Mouse (Mus musculus): Measurements from ENCODE around the gene Gpr62. TPM values are rescaled to one million over a fixed set of nuclear protein-coding genes. Genes with fewer than 3 reads are reported as not detected.

Gene Gpr62
- polyA plus RNA-seq, 1 experiment = not detected

- no peak for TF ChIP-seq CTCF (IDR thresholded peaks at IDR 0.05; ENCODE audit: borderline replicate concordance, insufficient read depth, low read length)
- TF ChIP-seq POLR2A (IDR thresholded peaks at IDR 0.05; ENCODE audit: low read depth, low read length) = peak; percentile 35; the same call in 1 of the 2 replicates
- peaks cover 6% of the 10 kb centered on the region for H3K4me1 ChIP-seq (ENCODE audit: control insufficient read depth, insufficient read depth, low read length)
- H3K4me3 ChIP-seq (ENCODE audit: insufficient read depth, low read length) = no peak overlapping the region
- H3K27ac ChIP-seq (ENCODE audit: insufficient read depth, low read length) = no peak overlapping the region
Observed at GRCm38 (mm10) chr9:106469776-106470175, 4.0 kb upstream of the Gpr62 start.

DNA sequence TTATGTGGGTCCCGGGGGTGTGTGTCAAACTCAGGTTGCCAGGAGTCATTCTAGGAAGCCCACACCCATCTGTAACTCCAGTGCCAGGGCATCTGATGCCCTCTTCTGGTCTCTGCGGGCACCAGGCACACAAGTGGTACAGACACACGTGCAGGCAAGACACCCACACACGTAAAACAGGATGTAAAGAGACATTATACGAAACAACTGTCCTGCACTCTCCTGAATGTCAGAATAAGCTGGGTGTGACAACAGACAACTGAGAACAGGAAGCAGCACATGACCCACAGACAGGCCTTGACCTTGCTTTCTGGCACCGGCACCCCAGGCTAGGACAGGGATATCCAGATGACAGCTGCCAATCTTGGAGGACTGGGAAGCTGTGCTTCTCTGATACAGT, 3.6 kb upstream of the Gpr62 start:
- H3K27ac ChIP-seq (ENCODE audit: insufficient read depth, low read length) = no peak overlapping the region
- peaks cover 6% of the 10 kb centered on the region for H3K4me1 ChIP-seq (ENCODE audit: control insufficient read depth, insufficient read depth, low read length)
- no peak overlapping the region for H3K4me3 ChIP-seq (ENCODE audit: insufficient read depth, low read length)
- TF ChIP-seq POLR2A (IDR thresholded peaks at IDR 0.05; ENCODE audit: low read depth, low read length) (peak; percentile 51; the same call in 1 of the 2 replicates), CTCF (IDR thresholded peaks at IDR 0.05; ENCODE audit: borderline replicate concordance, insufficient read depth, low read length) (peak; percentile 30; the same call in 1 of the 2 replicates)

- H3K27ac ChIP-seq (ENCODE audit: insufficient read depth, low read length) = no peak overlapping the region
- no peak overlapping the region for H3K4me3 ChIP-seq (ENCODE audit: insufficient read depth, low read length)
- TF ChIP-seq POLR2A (IDR thresholded peaks at IDR 0.05; ENCODE audit: low read depth, low read length) (no peak), CTCF (IDR thresholded peaks at IDR 0.05; ENCODE audit: borderline replicate concordance, insufficient read depth, low read length) (no peak)
- peaks cover 6% of the 10 kb centered on the region for H3K4me1 ChIP-seq (ENCODE audit: control insufficient read depth, insufficient read depth, low read length)
Observed at GRCm38 (mm10) chr9:106467746-106468145, 2.0 kb upstream of the Gpr62 start.

DNA sequence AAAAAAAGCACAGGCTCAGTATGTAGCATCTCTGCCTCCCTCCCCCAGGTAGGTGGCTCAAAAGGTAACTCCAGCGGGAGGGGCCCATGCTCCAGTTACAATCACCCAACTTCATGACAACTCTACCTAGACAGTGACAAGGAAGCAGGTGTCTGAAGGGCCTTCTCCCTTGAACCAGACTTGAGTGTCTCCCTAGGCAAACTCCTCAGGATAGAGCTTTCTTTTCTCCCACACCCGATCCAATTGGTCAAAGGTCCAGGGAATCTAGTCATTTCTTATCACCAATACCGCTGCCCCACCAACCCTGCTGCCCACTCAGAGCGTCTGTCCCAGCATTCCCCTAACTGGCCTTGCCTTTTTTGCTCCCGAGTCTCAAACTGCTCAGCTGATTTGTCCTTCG, 983 bp upstream of the Gpr62 start:
- no peaks in the 10 kb centered on the region for H3K4me1 ChIP-seq (ENCODE audit: control insufficient read depth, insufficient read depth, low read length)
- TF ChIP-seq POLR2A (IDR thresholded peaks at IDR 0.05; ENCODE audit: low read depth, low read length) (no peak), CTCF (IDR thresholded peaks at IDR 0.05; ENCODE audit: borderline replicate concordance, insufficient read depth, low read length) (no peak)
- H3K4me3 ChIP-seq (ENCODE audit: insufficient read depth, low read length) = no peak overlapping the region
- no peak overlapping the region for H3K27ac ChIP-seq (ENCODE audit: insufficient read depth, low read length)

DNA sequence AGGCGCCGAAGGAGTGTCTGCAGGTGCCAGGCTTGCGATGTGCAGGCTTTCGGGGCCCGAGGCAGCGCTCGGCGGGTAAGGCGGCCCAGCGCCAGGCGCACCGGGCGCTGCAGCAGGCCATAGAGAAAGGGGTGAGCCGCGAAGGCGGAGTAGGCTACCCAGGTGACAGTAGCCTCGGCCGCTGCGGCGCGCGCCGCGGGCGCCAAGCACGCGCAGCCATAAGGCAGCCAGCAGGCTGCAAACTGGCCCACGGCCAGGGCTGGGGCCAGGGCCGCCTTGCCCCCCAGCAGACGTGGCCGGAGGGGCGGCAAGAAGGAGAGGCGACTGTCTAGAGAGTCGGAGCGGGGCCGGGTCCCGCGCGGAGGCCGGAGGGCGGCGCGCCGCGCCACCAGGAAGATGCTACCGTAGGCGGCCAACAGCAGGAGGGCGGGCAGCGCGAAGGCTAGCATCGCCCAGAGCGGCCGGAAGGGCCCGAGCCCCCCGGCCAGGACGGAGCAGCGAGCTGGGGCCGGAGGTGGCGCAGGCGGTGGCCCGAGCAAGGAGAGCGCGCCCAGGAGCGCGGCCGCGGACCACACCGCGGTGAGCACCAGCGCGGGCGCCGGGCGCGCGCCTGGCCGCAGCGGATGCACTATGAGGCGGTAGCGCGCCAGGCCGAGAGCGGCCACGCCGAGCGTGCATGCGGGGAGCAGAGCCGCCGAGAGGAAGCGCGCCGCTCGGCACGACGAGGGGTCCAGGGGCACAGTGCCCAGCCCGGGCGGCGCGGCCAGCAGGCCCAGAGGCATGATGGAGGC, 792 bp downstream of the Gpr62 start:
- no peak overlapping the region for H3K27ac ChIP-seq (ENCODE audit: insufficient read depth, low read length)
- H3K4me1 ChIP-seq (ENCODE audit: control insufficient read depth, insufficient read depth, low read length) = no peaks in the 10 kb centered on the region
- no peak for TF ChIP-seq CTCF (IDR thresholded peaks at IDR 0.05; ENCODE audit: borderline replicate concordance, insufficient read depth, low read length)
- no peak for TF ChIP-seq POLR2A (IDR thresholded peaks at IDR 0.05; ENCODE audit: low read depth, low read length)
- no peak overlapping the region for H3K4me3 ChIP-seq (ENCODE audit: insufficient read depth, low read length)

DNA sequence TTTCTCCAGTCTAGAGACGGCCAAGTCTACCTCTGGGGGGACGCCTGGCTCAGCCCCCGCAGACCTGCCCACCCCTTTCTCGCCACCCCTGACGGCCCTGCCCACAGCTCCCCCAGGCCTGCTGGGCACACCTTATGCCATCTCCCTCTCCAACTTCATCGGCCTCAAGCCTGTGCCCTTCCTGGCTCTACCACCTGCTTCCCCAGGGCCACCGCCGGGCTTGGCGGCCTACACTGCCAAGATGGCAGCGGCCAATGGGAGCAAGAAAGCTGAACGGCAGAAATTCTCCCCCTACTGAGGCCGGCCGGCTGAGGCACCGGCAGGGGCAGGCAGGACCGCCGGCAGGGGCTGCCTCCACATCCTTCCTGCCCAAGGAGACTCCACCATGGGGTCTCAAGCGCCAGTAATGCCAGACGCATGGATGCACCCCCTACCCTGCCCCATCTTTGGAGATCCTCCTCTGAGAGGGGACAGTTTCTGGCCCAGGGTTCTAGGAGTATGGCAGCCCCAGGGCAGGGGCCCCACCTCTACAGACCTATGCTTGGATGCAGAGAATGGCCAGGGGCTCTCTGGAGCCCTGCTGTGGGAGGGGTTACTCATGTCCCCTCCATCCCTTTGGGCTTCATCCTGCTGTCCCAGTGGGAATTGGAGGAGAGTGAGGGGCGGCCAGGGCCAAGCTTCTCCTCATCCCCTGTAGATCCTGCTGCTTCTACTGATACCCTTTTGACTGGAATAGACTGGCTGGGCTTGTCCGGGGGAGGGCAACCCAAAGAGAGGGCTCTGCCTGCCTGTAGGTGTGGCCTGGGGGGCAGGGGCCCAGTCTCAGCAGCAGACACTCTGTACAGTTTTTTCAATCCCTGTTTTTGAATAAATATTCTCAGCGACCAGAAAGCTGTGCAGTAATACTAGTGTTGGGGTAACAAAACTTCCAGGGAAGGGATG, 2.3 kb downstream of the Gpr62 start:
- Histone ChIP-seq H3K27ac (ENCODE audit: insufficient read depth, low read length) (no peak overlapping the region), H3K4me3 (ENCODE audit: insufficient read depth, low read length) (no peak overlapping the region), H3K4me1 (ENCODE audit: control insufficient read depth, insufficient read depth, low read length) (no peaks in the 10 kb centered on the region)
- no peak for TF ChIP-seq CTCF (IDR thresholded peaks at IDR 0.05; ENCODE audit: borderline replicate concordance, insufficient read depth, low read length)
- no peak for TF ChIP-seq POLR2A (IDR thresholded peaks at IDR 0.05; ENCODE audit: low read depth, low read length)

DNA sequence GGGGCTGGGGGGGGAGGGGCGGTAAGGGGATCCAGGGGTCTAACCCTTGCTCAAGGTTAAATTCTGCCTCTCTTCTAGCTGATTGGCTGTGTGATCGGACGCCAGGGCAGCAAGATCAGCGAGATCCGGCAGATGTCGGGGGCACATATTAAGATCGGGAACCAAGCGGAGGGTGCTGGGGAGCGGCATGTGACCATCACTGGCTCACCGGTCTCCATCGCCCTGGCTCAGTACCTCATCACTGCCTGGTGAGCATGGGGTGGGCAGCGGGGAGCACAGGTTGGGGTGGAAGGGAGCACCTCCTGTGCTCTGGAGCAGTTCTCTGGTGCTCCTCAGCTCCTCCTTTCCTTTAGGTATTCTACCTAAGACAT, 3.3 kb downstream of the Gpr62 start:
- no peak overlapping the region for H3K27ac ChIP-seq (ENCODE audit: insufficient read depth, low read length)
- no peak overlapping the region for H3K4me3 ChIP-seq (ENCODE audit: insufficient read depth, low read length)
- no peaks in the 10 kb centered on the region for H3K4me1 ChIP-seq (ENCODE audit: control insufficient read depth, insufficient read depth, low read length)
- TF ChIP-seq POLR2A (IDR thresholded peaks at IDR 0.05; ENCODE audit: low read depth, low read length) (no peak), CTCF (IDR thresholded peaks at IDR 0.05; ENCODE audit: borderline replicate concordance, insufficient read depth, low read length) (no peak)

DNA sequence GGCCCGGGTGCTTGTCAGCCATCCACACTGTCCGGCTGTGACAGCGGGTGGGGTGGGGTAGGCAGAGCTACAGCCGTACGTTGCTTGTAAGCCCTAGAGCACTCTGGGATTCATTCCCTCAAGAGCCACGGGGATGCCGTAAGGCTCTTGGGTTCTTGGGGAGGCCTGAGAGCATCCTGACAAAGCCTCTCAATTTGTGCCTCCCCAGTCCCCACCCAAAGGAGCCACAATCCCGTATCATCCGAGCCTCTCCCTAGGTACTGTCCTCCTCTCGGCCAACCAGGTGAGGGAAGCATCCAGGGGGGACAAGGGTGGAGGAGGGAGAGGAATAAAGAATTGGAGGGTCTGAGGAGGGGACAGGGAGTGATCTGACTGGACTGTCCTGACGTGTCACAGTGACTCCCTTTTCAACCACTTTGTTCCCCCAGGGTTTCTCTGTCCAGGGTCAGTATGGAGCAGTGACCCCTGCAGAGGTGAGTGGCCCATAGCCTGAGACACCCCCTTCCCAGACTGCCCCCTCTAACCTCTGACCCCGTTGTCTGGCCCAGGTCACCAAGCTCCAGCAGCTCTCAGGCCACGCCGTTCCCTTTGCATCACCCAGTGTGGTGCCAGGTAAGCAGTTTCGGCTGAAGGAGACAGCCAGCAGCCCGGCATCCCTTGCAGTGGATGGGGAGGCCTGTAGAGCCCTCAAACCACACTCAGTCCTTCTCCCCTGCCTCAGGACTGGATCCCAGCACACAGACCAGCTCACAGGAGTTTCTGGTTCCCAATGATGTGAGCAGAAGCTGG, 3.9 kb downstream of the Gpr62 start:
- no peak overlapping the region for H3K27ac ChIP-seq (ENCODE audit: insufficient read depth, low read length)
- no peaks in the 10 kb centered on the region for H3K4me1 ChIP-seq (ENCODE audit: control insufficient read depth, insufficient read depth, low read length)
- H3K4me3 ChIP-seq (ENCODE audit: insufficient read depth, low read length) = no peak overlapping the region
- TF ChIP-seq CTCF (IDR thresholded peaks at IDR 0.05; ENCODE audit: borderline replicate concordance, insufficient read depth, low read length) = no peak
- no peak for TF ChIP-seq POLR2A (IDR thresholded peaks at IDR 0.05; ENCODE audit: low read depth, low read length)

DNA sequence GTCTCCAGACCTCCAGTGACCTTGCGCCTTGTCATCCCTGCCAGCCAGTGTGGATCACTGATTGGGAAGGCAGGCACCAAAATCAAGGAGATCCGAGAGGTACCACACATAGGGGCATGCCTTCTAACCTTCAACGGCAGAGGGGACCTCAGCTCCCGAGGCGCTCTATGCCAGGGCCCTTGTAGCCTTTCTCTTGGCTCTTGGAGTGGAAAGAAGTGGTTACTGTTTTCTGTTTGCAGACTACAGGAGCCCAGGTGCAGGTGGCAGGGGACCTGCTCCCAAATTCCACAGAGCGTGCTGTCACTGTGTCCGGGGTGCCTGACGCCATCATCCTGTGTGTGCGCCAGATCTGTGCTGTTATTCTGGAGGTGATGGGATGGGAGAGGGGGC, 4.7 kb downstream of the Gpr62 start:
- no peaks in the 10 kb centered on the region for H3K4me1 ChIP-seq (ENCODE audit: control insufficient read depth, insufficient read depth, low read length)
- no peak overlapping the region for H3K4me3 ChIP-seq (ENCODE audit: insufficient read depth, low read length)
- no peak overlapping the region for H3K27ac ChIP-seq (ENCODE audit: insufficient read depth, low read length)
- TF ChIP-seq POLR2A (IDR thresholded peaks at IDR 0.05; ENCODE audit: low read depth, low read length) (no peak), CTCF (IDR thresholded peaks at IDR 0.05; ENCODE audit: borderline replicate concordance, insufficient read depth, low read length) (no peak)
